Mouse (Mus musculus) ES-Bruce4 (cell line): ENCODE results near the gene Slc34a2.

Experiments
- CTCF ChIP-seq: IDR thresholded peaks from one replicate; pipeline ENCODE4 v1.8.1; 2011; ENCODE audit warnings: low read depth, low read length
- POLR2A ChIP-seq: IDR thresholded peaks from one replicate; pipeline ENCODE4 v1.8.1; 2011; ENCODE audit warnings: low read length; ENCODE audit not compliant: insufficient read depth

GRCm38 (mm10) chr5:53114616-53115267 lies 76.9 kb downstream of the Slc34a2 start:
- no peak for TF ChIP-seq CTCF
- TF ChIP-seq POLR2A: no peak
